Mouse (Mus musculus) lung, embryonic 15.5 days (tissue): ENCODE data around the gene Sgk1. TPM values are rescaled to one million over a fixed set of nuclear protein-coding genes. Genes with fewer than 3 reads are reported as not detected.

ENCODE experiments used
- ATAC-seq: fragments of 200-750 bp; cut with Nextera tagmentation; 2 replicates; pipeline ENCODE4 v1.8.0; 2017; ENCODE audit warnings: moderate number of reproducible peaks, borderline replicate concordance; ENCODE audit not compliant: low FRiP score, low TSS enrichment; ENCODE audit errors: extremely low read depth
- H3K27ac ChIP-seq: fragments of 300-500 bp; sonication (generic); 2 replicates; pipeline ENCODE4 v1.5.1; 2015; ENCODE audit warnings: moderate library complexity, mild to moderate bottlenecking, inconsistent platforms
- H3K27me3 ChIP-seq: fragments of 300-500 bp; sonication (generic); 2 replicates; pipeline ENCODE4 v1.6.1; 2015; ENCODE audit warnings: inconsistent platforms
- H3K36me3 ChIP-seq: fragments of 300-500 bp; sonication (generic); 2 replicates; pipeline ENCODE4 v1.6.1; 2015; ENCODE audit warnings: inconsistent platforms
- H3K4me1 ChIP-seq: fragments of 300-500 bp; sonication (generic); 2 replicates; pipeline ENCODE4 v1.6.1; 2015; ENCODE audit warnings: inconsistent platforms
- H3K4me2 ChIP-seq: fragments of 300-500 bp; sonication (generic); 2 replicates; pipeline ENCODE4 v1.6.1; 2015; ENCODE audit warnings: inconsistent platforms, mild to moderate bottlenecking, moderate library complexity
- H3K4me3 ChIP-seq: fragments of 300-500 bp; sonication (generic); 2 replicates; pipeline ENCODE4 v1.5.1; 2015; ENCODE audit warnings: mild to moderate bottlenecking, inconsistent platforms
- H3K9ac ChIP-seq: fragments of 300-500 bp; sonication (generic); 2 replicates; pipeline ENCODE4 v1.6.1; 2015; ENCODE audit warnings: inconsistent platforms
- H3K9me3 ChIP-seq: fragments of 300-500 bp; sonication (generic); 2 replicates; pipeline ENCODE4 v1.6.1; 2016; ENCODE audit warnings: inconsistent platforms
- WGBS: fragments of 180-500 bp; shearing (Covaris S2); methylation state at CpG from one replicate; pipeline ENCODE4 v1.1.7; 2015; 5-methylcytosine and 5-hydroxymethylcytosine counted together
- polyA plus RNA-seq: library from polyadenylated mRNA; unstranded; fragments of >200 nt; fragmentation: Nextera tagmentation; extraction: Ambion mirVana; gene quantifications from 2 replicates; pipeline ENCODE4 v1.2.1, GENCODE M21; 2015

Sgk1 gene
- polyA plus RNA-seq, 1 experiment from 2014 or later = 47.1 TPM

DNA sequence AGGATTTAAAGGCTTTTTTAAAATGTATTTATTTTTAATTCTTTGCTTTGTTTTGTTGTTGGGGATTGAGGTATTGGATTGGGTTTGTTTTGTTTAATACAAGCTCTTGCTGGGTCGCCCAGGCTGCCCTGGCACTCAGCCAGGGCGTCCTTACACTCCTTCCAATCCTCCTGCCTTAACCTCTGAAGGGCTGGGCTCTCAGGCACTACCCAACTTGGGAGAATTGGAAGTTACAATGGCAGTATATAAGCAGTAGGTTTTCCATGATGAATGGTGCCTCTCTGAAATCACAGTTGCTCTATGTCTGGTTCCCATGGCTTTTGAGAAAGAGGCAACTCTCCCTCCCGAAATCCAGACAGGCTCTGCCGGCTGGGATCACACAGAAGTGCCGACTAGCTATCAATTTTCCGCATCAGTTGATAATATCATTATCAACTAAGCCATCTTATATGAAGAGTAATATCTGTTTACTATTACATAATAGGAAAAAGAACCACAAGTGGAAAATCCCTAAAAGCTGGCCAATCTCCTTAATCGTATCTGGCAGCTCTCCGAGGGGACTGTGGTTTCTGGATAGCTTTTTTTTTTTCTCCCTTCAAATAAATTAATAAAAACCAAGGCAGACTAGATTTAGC, 40.8 kb downstream of the Sgk1 start:
- no peak overlapping the region for H3K27ac ChIP-seq
- H3K27me3 ChIP-seq = no peaks in the 10 kb centered on the region
- ATAC-seq = no peak
- H3K4me1 ChIP-seq = peaks cover 20% of the 10 kb centered on the region
- no peak overlapping the region for H3K4me3 ChIP-seq
- no peaks in the 10 kb centered on the region for H3K36me3 ChIP-seq
- H3K4me2 ChIP-seq = no peak overlapping the region
- H3K9me3 ChIP-seq = no peaks in the 10 kb centered on the region
- no peak overlapping the region for H3K9ac ChIP-seq
- WGBS = 32% methylated on average over 8 of the region's 8 CpGs

DNA sequence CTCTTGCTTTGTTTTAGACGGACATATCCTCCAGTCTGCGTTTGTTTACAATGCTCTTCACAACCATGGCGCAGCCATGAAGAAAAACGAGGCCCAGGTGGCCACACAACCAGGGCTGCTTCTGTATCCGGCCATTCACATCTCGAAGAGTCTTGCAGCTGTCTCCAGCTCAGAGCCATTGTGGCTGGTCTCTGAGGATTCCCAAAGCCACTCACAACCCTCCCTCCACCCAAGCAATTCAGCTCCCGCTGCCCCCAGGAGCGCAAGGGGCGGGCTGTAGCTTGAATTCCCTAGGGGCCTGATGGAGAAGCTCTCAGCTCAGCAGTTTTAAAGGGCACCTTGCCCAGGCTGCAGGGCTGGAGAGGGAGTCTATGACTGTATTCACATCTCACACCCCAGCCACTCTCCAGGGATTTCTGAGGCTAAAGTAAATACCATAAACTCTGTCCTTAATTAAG, 41.5 kb downstream of the Sgk1 start:
- Histone ChIP-seq H3K4me1 (peaks cover 20% of the 10 kb centered on the region), H3K27me3 (no peaks in the 10 kb centered on the region), H3K4me3 (no peak overlapping the region), H3K36me3 (no peaks in the 10 kb centered on the region), H3K9ac (no peak overlapping the region), H3K9me3 (no peaks in the 10 kb centered on the region), H3K27ac (peak overlapping the region; percentile 41; the same call in 1 of the 2 replicates), H3K4me2 (peak overlapping the region; percentile 38)
- WGBS = 10% methylated on average over 9 of the region's 9 CpGs
- ATAC-seq = peak; percentile 53; the same call in 1 of the 2 replicates

DNA sequence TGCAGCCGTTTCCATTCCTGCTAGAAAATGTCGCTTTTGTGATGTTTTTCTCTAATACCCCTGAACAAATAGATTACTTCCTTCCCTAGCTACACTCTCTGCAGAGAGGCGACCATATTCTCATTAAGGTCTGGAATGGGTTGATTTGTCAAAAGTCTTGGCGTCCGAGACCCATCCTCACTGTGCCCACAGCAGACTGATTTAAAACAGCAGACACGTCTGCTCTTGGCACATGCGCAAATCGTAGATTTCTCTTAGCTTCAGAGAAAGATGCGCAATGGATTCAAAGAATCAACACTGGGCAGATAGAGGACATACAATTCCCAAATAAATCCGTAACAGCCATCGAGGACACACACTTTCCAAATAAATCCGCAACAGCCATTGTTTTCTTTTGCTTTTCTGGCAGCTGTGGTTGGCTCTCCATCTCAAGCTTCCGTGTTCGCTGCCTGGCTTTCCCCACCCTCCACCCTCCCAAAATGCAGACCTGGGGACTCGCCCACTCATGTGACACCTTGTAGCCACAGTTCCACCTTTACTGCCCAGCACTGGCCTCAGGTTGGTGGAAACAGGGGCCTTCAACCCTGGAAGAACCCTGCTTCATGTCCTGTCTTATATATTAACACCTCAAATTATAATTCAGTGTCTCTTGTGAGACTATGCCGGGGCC, 42.2 kb downstream of the Sgk1 start:
- H3K9me3 ChIP-seq = no peaks in the 10 kb centered on the region
- peaks cover 20% of the 10 kb centered on the region for H3K4me1 ChIP-seq
- H3K4me2 ChIP-seq = peak overlapping the region; percentile 38; the same call in 1 of the 2 replicates
- H3K27ac ChIP-seq = no peak overlapping the region
- no peak for ATAC-seq
- H3K4me3 ChIP-seq = no peak overlapping the region
- H3K27me3 ChIP-seq = no peaks in the 10 kb centered on the region
- no peak overlapping the region for H3K9ac ChIP-seq
- no peaks in the 10 kb centered on the region for H3K36me3 ChIP-seq
- 68% methylated on average over 16 of the region's 16 CpGs for WGBS

DNA sequence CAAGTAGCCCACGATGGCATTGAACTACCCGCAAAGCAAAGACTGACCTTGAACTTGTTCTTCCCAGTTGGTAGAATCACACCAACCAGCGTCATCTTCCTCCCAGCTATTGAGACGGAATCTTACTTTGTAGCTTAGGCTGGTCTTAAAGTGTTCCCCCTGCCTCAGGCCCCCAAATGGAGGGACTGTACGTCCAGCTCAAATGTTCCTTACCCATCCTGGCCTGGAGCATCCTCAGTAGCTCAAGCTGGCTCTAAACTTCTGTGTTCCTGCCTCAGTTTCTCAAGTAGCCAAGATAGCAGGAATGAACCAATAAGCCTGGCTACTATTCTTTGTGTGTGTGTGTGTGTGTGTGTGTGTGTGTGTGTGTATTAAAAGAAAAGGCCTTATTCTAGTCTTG, 45.0 kb downstream of the Sgk1 start:
- WGBS = 49% methylated on average over 5 of the region's 5 CpGs
- Histone ChIP-seq H3K4me3 (no peak overlapping the region), H3K27ac (no peak overlapping the region), H3K4me1 (peaks cover 20% of the 10 kb centered on the region), H3K9me3 (no peaks in the 10 kb centered on the region), H3K9ac (no peak overlapping the region), H3K27me3 (no peaks in the 10 kb centered on the region), H3K4me2 (no peak overlapping the region), H3K36me3 (no peaks in the 10 kb centered on the region)
- no peak for ATAC-seq

DNA sequence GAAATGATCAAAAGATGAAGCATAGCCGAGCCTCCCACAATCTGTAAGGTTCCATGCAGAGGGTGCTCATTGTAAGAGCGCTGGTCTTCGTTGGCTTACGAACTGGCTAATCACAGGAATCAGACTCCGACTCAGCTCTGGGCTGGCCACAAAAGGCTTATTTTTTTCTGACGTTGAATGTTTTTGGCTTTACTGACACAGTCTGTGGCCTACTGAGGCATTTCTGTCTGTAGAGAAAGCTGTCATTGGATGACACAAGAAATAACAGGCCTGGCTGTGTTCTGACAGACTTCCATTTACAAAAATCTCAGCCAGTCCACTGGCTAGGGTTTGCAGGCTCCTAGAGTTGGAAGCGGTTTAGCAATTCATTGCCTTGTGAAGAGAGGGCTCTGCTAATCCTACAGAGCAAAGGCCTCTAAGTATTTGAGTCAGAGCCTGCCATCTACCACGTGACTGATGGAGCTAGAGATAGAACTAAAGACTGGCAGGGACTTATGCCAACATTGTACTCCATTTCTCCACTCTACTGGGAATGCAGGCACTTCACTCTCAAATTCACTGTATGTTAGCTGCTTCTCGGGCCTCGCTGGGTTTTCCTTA, 48.9 kb downstream of the Sgk1 start:
- Histone ChIP-seq H3K4me1 (no peaks in the 10 kb centered on the region), H3K27ac (no peak overlapping the region), H3K27me3 (no peaks in the 10 kb centered on the region), H3K9ac (no peak overlapping the region), H3K9me3 (no peaks in the 10 kb centered on the region), H3K36me3 (no peaks in the 10 kb centered on the region), H3K4me2 (no peak overlapping the region), H3K4me3 (no peak overlapping the region)
- ATAC-seq = no peak
- WGBS = 73% methylated on average over 10 of the region's 10 CpGs

DNA sequence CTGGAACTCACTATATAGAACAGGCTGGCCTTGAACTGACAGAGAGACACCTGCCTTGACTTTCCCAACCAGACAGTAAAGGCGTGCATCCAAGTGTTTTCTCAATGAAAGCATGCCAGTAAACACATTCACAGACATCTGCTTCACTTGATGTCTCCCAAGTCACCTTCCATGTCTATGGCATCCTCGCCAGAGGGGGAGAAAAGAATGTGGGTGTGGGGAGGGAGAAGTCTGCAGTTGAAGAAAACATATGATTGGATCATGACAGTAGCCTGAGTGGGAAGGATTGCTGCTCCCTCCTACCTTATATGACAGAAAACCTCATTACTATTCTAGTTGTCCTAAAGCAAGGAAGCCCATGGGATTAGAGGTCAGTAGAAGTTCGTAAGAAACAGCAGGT, 50.8 kb downstream of the Sgk1 start:
- no peak overlapping the region for H3K4me3 ChIP-seq
- no peak overlapping the region for H3K4me2 ChIP-seq
- no peaks in the 10 kb centered on the region for H3K27me3 ChIP-seq
- H3K9ac ChIP-seq = no peak overlapping the region
- ATAC-seq = no peak
- WGBS = 79% methylated on average over 3 of the region's 3 CpGs
- H3K27ac ChIP-seq = no peak overlapping the region
- H3K9me3 ChIP-seq = no peaks in the 10 kb centered on the region
- H3K36me3 ChIP-seq = no peaks in the 10 kb centered on the region
- H3K4me1 ChIP-seq = peaks cover 11% of the 10 kb centered on the region

DNA sequence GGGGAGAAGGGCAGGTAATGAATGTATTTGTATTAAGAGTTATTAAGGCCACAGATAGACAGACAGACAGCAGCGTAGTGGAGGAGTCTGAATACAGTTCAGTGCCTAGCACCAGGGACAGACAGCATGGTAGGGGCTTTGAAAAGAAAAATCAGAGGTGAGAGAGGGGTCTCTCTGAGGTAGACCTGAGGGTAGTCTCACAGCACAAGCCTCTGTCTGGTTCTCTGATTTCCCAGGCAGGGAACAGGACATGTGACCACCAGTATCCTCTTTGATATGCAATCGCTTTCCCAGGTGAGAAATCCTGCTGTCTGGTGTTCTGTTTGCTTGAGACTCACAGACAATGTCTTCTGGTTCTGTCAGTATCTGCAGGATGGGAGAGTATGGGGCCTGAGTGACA, 52.8 kb downstream of the Sgk1 start:
- Histone ChIP-seq H3K27ac (no peak overlapping the region), H3K4me1 (peaks cover 14% of the 10 kb centered on the region), H3K27me3 (no peaks in the 10 kb centered on the region), H3K9me3 (no peaks in the 10 kb centered on the region), H3K4me3 (no peak overlapping the region), H3K9ac (no peak overlapping the region), H3K4me2 (no peak overlapping the region), H3K36me3 (no peaks in the 10 kb centered on the region)
- no peak for ATAC-seq
- WGBS = 95% methylated on average over 2 of the region's 2 CpGs

DNA sequence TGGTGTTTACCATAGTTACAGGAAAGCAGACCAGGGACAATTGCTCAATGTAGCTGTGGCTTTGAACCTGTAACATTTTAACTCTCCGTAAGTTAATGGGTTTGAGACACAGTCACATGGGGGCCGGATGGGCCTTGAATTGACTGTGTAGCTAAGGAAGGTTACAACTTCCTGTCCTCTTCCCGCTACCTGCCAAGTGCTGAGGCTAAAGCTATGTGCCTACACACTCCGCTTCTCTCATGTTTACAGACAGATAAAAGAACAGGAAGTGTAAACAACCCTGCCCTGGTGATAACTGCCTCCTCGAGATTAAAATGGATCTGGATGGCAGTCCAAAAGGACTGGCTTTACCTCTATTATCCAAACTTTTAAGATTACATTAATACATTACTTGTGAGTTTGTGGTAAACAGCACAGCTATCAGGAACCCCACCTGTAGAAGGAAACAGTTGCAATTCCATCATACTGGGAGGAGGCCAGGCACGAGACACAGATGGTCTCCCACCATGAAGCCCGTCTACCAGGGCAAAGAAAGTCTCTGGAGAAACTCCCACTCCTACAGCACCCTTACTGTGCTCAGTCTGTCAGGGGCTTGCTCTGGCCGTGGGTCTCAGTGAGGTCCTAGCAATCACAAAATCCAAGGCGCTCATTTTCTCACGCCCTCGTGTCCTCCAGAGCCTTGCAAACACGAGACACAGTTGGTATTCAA, 54.7 kb downstream of the Sgk1 start:
- peak; percentile 42; the same call in 1 of the 2 replicates for ATAC-seq
- Histone ChIP-seq H3K27ac (no peak overlapping the region), H3K27me3 (no peaks in the 10 kb centered on the region), H3K9me3 (no peaks in the 10 kb centered on the region), H3K4me3 (no peak overlapping the region), H3K4me1 (peaks cover 14% of the 10 kb centered on the region), H3K4me2 (peak overlapping the region; percentile 33), H3K9ac (no peak overlapping the region), H3K36me3 (no peaks in the 10 kb centered on the region)
- 28% methylated on average over 12 of the region's 12 CpGs for WGBS

DNA sequence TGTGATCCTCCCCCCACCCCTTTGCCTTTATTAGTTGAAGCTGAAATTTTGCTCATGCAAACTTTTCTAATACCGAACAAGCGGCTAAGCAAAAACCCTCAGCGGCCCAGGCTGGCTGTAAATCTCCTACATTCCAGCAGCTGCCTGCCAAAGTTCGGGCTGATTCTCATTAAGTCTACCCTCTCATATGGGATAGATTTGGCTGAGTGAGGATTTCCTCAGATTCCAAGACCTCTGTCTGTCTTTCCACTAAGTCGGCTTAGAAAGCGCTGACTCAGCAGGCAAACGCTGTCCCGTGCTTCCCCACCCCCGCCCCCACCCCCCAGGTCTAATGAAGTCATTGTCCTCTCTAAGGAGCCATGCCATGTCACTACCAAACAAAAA, 55.2 kb downstream of the Sgk1 start:
- no peak overlapping the region for H3K9ac ChIP-seq

DNA sequence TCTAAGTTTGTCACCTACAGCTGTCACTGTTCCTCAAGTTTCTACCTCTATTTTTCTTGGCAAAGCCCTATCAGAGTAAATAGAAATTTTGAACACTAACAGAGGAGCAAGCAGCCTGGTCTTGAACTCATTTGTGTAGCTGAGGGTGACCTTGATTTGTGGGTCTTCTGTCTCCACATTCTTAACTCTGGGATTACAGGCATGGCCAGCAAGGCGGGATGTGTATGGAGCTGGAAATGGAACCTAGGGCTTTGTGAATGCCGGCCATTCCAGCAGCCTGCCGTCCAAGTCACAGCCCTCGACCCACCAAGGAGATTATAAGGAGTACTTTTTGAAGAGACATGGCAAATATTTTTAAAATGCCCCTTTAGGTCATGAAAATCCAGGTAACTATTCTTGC, 56.2 kb downstream of the Sgk1 start:
- Histone ChIP-seq H3K27me3 (no peaks in the 10 kb centered on the region), H3K36me3 (no peaks in the 10 kb centered on the region), H3K4me3 (no peak overlapping the region), H3K27ac (no peak overlapping the region), H3K4me2 (no peak overlapping the region), H3K9me3 (no peaks in the 10 kb centered on the region), H3K4me1 (peaks cover 14% of the 10 kb centered on the region), H3K9ac (no peak overlapping the region)
- WGBS = 63% methylated on average over 4 of the region's 4 CpGs
- no peak for ATAC-seq

More for the DNA sequence above, 55.2 kb downstream of the Sgk1 start:
- H3K36me3 ChIP-seq = no peaks in the 10 kb centered on the region
- peak; percentile 73; the same call in 1 of the 2 replicates for ATAC-seq
- H3K9me3 ChIP-seq = no peaks in the 10 kb centered on the region
- no peak overlapping the region for H3K4me3 ChIP-seq
- H3K27ac ChIP-seq = no peak overlapping the region
- peak overlapping the region; percentile 33 for H3K4me2 ChIP-seq
- 18% methylated on average over 9 of the region's 9 CpGs for WGBS
- H3K4me1 ChIP-seq = peaks cover 14% of the 10 kb centered on the region
- no peaks in the 10 kb centered on the region for H3K27me3 ChIP-seq

DNA sequence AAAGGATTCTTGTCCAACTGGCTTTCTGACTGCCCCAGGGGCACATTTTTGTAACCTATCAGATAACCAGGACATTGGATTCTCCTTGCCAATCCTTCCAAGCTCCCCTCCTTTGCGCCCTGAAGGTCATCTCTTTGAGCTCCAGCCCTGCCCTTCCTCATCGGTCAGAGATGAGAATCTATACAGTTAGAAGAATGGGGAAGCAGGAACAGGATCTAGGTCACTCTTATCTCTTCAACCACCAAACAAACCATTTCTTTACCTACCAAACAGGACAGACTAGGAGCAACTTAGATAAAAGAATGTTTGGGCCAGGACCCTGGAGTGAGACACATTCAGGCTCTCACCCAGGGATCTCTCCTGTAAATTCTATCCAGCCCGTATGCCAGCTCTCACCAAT, 59.3 kb downstream of the Sgk1 start:
- no peaks in the 10 kb centered on the region for H3K36me3 ChIP-seq
- no peak for ATAC-seq
- peaks cover 14% of the 10 kb centered on the region for H3K4me1 ChIP-seq
- H3K9ac ChIP-seq = no peak overlapping the region
- H3K27me3 ChIP-seq = no peaks in the 10 kb centered on the region
- no peak overlapping the region for H3K4me3 ChIP-seq
- WGBS = 47% methylated on average over 3 of the region's 3 CpGs
- H3K9me3 ChIP-seq = no peaks in the 10 kb centered on the region
- no peak overlapping the region for H3K4me2 ChIP-seq
- H3K27ac ChIP-seq = no peak overlapping the region
